Mouse (Mus musculus) kidney, embryonic 14.5 days (tissue): ENCODE results near the gene Ralgapa1. TPM values are rescaled to one million over a fixed set of nuclear protein-coding genes. Genes with fewer than 3 reads are reported as not detected.
"Not testable (repeated sequence)": the region's sequence is repeated elsewhere in the genome, so short reads cannot be mapped to it uniquely, and the experiment has no call there.

Experiments
- ATAC-seq: fragments of 200-750 bp; cut with Nextera tagmentation; 2 replicates; pipeline ENCODE4 v1.8.0; 2017; ENCODE audit warnings: moderate number of reproducible peaks, mild to moderate bottlenecking, moderate TSS enrichment, moderate library complexity; ENCODE audit not compliant: low FRiP score, low TSS enrichment
- H3K27ac ChIP-seq: fragments of 300-500 bp; sonication (generic); 2 replicates; pipeline ENCODE4 v1.5.1; 2014; ENCODE audit warnings: low read depth, mild to moderate bottlenecking, low read length, moderate library complexity, mixed read lengths
- H3K27me3 ChIP-seq: fragments of 300-500 bp; sonication (generic); 2 replicates; pipeline ENCODE4 v1.6.1; 2014; ENCODE audit warnings: mild to moderate bottlenecking, low read length; ENCODE audit not compliant: control insufficient read depth, insufficient read depth
- H3K36me3 ChIP-seq: fragments of 300-500 bp; sonication (generic); 2 replicates; pipeline ENCODE4 v1.6.1; 2014; ENCODE audit warnings: low read length, mixed read lengths; ENCODE audit not compliant: control insufficient read depth, insufficient read depth
- H3K4me1 ChIP-seq: fragments of 300-500 bp; sonication (generic); 2 replicates; pipeline ENCODE4 v1.6.1; 2014; ENCODE audit warnings: low read length, mixed read lengths; ENCODE audit not compliant: control insufficient read depth, insufficient read depth
- H3K4me2 ChIP-seq: fragments of 300-500 bp; sonication (generic); replicated peaks from 2 replicates; pipeline ENCODE4 v1.6.1; 2014; ENCODE audit warnings: low read depth, mild to moderate bottlenecking, low read length
- H3K4me3 ChIP-seq: fragments of 300-500 bp; sonication (generic); 2 replicates; pipeline ENCODE4 v1.5.1; 2014; ENCODE audit warnings: mild to moderate bottlenecking, low read length
- H3K9ac ChIP-seq: fragments of 300-500 bp; sonication (generic); 2 replicates; pipeline ENCODE4 v1.6.1; 2014; ENCODE audit warnings: low read depth, mild to moderate bottlenecking, low read length, moderate library complexity
- H3K9me3 ChIP-seq: fragments of 300-500 bp; sonication (generic); 2 replicates; pipeline ENCODE4 v1.6.1; 2016; ENCODE audit warnings: low read length; ENCODE audit not compliant: control insufficient read depth
- WGBS: fragments of 180-500 bp; shearing (Covaris S2); extraction: QIAGEN DNeasy Blood & Tissue Kit; methylation state at CpG from one replicate; pipeline ENCODE4 v1.1.7; 2014; 5-methylcytosine and 5-hydroxymethylcytosine counted together
- polyA plus RNA-seq: library from polyadenylated mRNA; unstranded; fragments of >200 nt; fragmentation: Nextera tagmentation; extraction: Ambion mirVana; gene quantifications from 2 replicates; pipeline ENCODE4 v1.2.1, GENCODE M21; 2014

Gene Ralgapa1
- polyA plus RNA-seq, 1 experiment from 2014 or later: 22.2 TPM

- H3K36me3 ChIP-seq: no peaks in the 10 kb centered on the region
- peaks cover 40% of the 10 kb centered on the region for H3K27me3 ChIP-seq
- no peaks in the 10 kb centered on the region for H3K9me3 ChIP-seq
- peaks cover 16% of the 10 kb centered on the region; the same call in 1 of the 2 replicates for H3K4me1 ChIP-seq
- peak; percentile 76 for ATAC-seq
- under 1% methylated on average over 75 of the region's 77 CpGs for WGBS
- no peak within 1 kb of the TSS for H3K9ac ChIP-seq
- H3K4me2 ChIP-seq: peak within 1 kb of the TSS; percentile 89
- H3K27ac ChIP-seq: no peak within 1 kb of the TSS
- H3K4me3 ChIP-seq: peak within 1 kb of the TSS; percentile 41
These were observed 221.9 kb downstream of the Ralgapa1 start, which contains the start of gene Insm2 for GRCm38 (mm10) chr12:55598887-55599561. Gene Insm2 (plus strand): TSS chr12:55599427.

DNA sequence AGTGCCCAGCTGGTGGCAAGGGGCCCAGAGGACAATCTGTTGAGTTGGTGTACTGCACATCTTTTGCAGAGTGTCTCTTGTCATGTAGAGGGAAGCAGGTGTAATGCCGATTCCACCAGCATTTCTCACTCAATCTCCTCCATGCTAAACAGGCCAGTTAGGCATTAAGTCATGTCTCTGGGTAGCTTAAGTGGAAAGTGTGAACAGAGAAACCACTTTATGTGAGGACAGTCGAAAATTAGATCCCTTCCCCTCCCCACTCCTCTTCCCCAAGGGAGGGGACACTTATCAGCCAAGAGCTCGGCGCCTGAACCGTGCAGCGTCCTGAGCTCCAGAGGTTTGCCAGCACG is 222.5 kb downstream of the Ralgapa1 start:
- ATAC-seq: no peak
- Histone ChIP-seq H3K27ac (no peak overlapping the region), H3K9me3 (no peaks in the 10 kb centered on the region), H3K36me3 (no peaks in the 10 kb centered on the region), H3K9ac (no peak overlapping the region), H3K4me3 (peak overlapping the region; percentile 41), H3K4me1 (peaks cover 16% of the 10 kb centered on the region; the same call in 1 of the 2 replicates), H3K4me2 (peak overlapping the region; percentile 89), H3K27me3 (peaks cover 40% of the 10 kb centered on the region)
- WGBS: 11% methylated on average over 7 of the region's 7 CpGs

GRCm38 (mm10) chr12:55586936-55587335 is 234.0 kb downstream of the Ralgapa1 start:
- WGBS: 54% methylated on average over 9 of the region's 9 CpGs
- H3K27me3 ChIP-seq, ATAC-seq, H3K27ac ChIP-seq, H3K4me1 ChIP-seq, H3K9ac ChIP-seq, H3K9me3 ChIP-seq, H3K4me3 ChIP-seq, H3K4me2 ChIP-seq, H3K36me3 ChIP-seq: not testable (repeated sequence)

GRCm38 (mm10) chr12:55573794-55574193 is 247.2 kb downstream of the Ralgapa1 start:
- Histone ChIP-seq H3K36me3 (no peaks in the 10 kb centered on the region), H3K9me3 (no peaks in the 10 kb centered on the region; the same call in 1 of the 2 replicates), H3K27me3 (no peaks in the 10 kb centered on the region), H3K4me3 (no peak overlapping the region), H3K9ac (no peak overlapping the region), H3K4me2 (no peak overlapping the region), H3K4me1 (no peaks in the 10 kb centered on the region), H3K27ac (no peak overlapping the region)
- WGBS: 8% methylated on average over 6 of the region's 6 CpGs
- peak; percentile 60; the same call in 1 of the 2 replicates for ATAC-seq

DNA sequence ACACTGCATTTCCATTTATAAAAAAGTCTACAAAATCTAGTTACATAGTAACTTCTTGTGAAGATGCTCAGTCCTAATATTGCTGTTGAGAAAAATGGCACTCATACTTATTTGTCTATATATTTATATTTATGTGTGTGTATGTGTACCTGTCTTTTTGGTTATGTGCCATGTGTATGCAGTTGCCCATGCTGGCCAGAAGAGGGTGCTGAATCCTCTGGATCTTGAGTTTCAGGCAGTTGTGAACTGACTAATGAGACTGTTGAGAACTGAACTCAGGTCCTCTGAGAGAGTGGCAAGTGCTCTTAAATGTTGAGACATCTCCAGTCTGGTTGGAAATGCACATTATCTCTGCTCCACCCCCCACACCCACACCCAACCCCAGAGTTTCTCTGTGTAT is 247.9 kb downstream of the Ralgapa1 start:
- Histone ChIP-seq H3K9me3 (no peaks in the 10 kb centered on the region; the same call in 1 of the 2 replicates), H3K36me3 (no peaks in the 10 kb centered on the region), H3K27me3 (no peaks in the 10 kb centered on the region), H3K9ac (no peak overlapping the region), H3K4me3 (no peak overlapping the region), H3K4me1 (no peaks in the 10 kb centered on the region), H3K27ac (no peak overlapping the region), H3K4me2 (no peak overlapping the region)
- ATAC-seq: no peak

DNA sequence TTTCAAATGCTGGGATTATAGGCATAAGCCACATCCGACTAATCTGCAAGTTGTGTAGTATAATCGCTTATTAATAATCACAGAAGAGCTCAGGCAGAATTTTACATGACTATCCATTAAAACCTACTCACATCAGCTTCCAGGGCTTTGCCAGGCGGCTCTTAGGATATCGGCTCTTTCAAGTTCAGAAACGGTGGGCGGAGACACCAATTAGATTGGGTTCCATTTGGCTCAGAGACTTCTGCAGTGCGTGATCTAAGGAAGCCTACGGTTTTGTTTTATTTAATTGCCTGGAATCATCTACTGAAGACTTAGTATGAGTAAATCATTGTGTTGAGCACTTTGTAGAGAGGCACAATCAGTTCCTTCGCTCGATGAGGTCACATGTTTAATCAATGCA is 249.3 kb downstream of the Ralgapa1 start:
- no peak overlapping the region for H3K4me2 ChIP-seq
- H3K4me3 ChIP-seq: no peak overlapping the region
- no peak overlapping the region for H3K9ac ChIP-seq
- H3K27ac ChIP-seq: no peak overlapping the region
- H3K27me3 ChIP-seq: no peaks in the 10 kb centered on the region
- H3K9me3 ChIP-seq: no peaks in the 10 kb centered on the region; the same call in 1 of the 2 replicates
- no peak for ATAC-seq
- no peaks in the 10 kb centered on the region for H3K4me1 ChIP-seq
- WGBS: 70% methylated on average over 10 of the region's 10 CpGs
- H3K36me3 ChIP-seq: no peaks in the 10 kb centered on the region

- Histone ChIP-seq H3K36me3 (no peaks in the 10 kb centered on the region), H3K9ac (no peak overlapping the region), H3K9me3 (no peaks in the 10 kb centered on the region; the same call in 1 of the 2 replicates), H3K4me2 (no peak overlapping the region), H3K4me1 (no peaks in the 10 kb centered on the region), H3K27ac (no peak overlapping the region), H3K4me3 (no peak overlapping the region), H3K27me3 (no peaks in the 10 kb centered on the region)
- WGBS: 88% methylated on average over 11 of the region's 11 CpGs
- ATAC-seq: no peak
These were observed 249.8 kb downstream of the Ralgapa1 start for GRCm38 (mm10) chr12:55571181-55571580.

GRCm38 (mm10) chr12:55570646-55571045 is 250.3 kb downstream of the Ralgapa1 start:
- WGBS: 87% methylated on average over 9 of the region's 9 CpGs
- no peak for ATAC-seq
- H3K9me3 ChIP-seq: no peaks in the 10 kb centered on the region; the same call in 1 of the 2 replicates
- H3K4me3 ChIP-seq: no peak overlapping the region
- H3K4me2 ChIP-seq: no peak overlapping the region
- H3K27ac ChIP-seq: no peak overlapping the region
- H3K27me3 ChIP-seq: no peaks in the 10 kb centered on the region
- no peaks in the 10 kb centered on the region for H3K4me1 ChIP-seq
- no peaks in the 10 kb centered on the region for H3K36me3 ChIP-seq
- no peak overlapping the region for H3K9ac ChIP-seq

GRCm38 (mm10) chr12:55569676-55570075 is 251.3 kb downstream of the Ralgapa1 start:
- 38% methylated on average over 6 of the region's 6 CpGs for WGBS
- H3K36me3 ChIP-seq: no peaks in the 10 kb centered on the region
- no peaks in the 10 kb centered on the region for H3K27me3 ChIP-seq
- no peaks in the 10 kb centered on the region for H3K4me1 ChIP-seq
- no peak for ATAC-seq
- no peaks in the 10 kb centered on the region; the same call in 1 of the 2 replicates for H3K9me3 ChIP-seq
- H3K4me2 ChIP-seq: no peak overlapping the region
- no peak overlapping the region for H3K9ac ChIP-seq
- no peak overlapping the region for H3K27ac ChIP-seq
- no peak overlapping the region for H3K4me3 ChIP-seq
